ENCODE assay signal across 13 mouse cellular contexts in genomic region chr4:40777116-40777515, GRCm38 (mm10). TPM values are rescaled to one million over a fixed set of nuclear protein-coding genes. Genes with fewer than 3 reads are reported as not detected.
DNase-seq lines count a peak whose midpoint lies in the region; ATAC-seq and TF ChIP-seq lines count a peak whose summit lies in the region.
"Had no signal": no experiment of that assay in that cellular context is flagged by ENCODE, and none has a peak within 500 bp of the region (broad histone marks: within the 10 kb centered on the region; RNA-seq: fewer than 3 reads in every experiment).

No protein-coding gene starts in this region.

- 27% methylated on average over 2 of the region's 2 CpGs for WGBS in midbrain, embryonic 10.5 days
- WGBS in midbrain, embryonic 15.5 days: 28% methylated on average over 2 of the region's 2 CpGs
- WGBS in midbrain, embryonic 13.5 days: 12% methylated on average over 2 of the region's 2 CpGs
- 15% methylated on average over 2 of the region's 2 CpGs for WGBS in midbrain, embryonic 16.5 days

- H3K27me3 ChIP-seq in midbrain, embryonic 10.5 days (ENCODE audit: low read depth, poor library complexity, severe bottlenecking): no peaks in the 10 kb centered on the region
- H3K27me3 ChIP-seq in midbrain, embryonic 15.5 days (replicated peaks): no peaks in the 10 kb centered on the region
- no peaks in the 10 kb centered on the region for H3K27me3 ChIP-seq in myocyte (ENCODE audit: control insufficient read depth, insufficient read depth, insufficient read length)
- peaks cover 3% of the 10 kb centered on the region; the same call in 1 of the 2 replicates for H3K27me3 ChIP-seq in midbrain, embryonic 13.5 days
- H3K27me3 ChIP-seq in midbrain, embryonic 16.5 days (ENCODE audit: control insufficient read depth, insufficient read depth, low read depth, low read length): no peaks in the 10 kb centered on the region

- peak; percentile 22 for DNase-seq in embryo, embryonic 10 days (ENCODE audit: low spot score)
- DNase-seq in embryo, embryonic 11 days: no peak
- DNase-seq in midbrain, embryonic 10.5 days (ENCODE audit: low spot score): peak; percentile 33
- peak; percentile 59 for DNase-seq in ZHBTc4 (ENCODE audit: low read depth, low spot score)
- DNase-seq: cerebellum, postnatal 14 days; left cerebral cortex, postnatal 4 days; lung, adult 2 months had no signal

- no peaks in the 10 kb centered on the region for H3K79me2 ChIP-seq in myocyte (ENCODE audit: control insufficient read depth, insufficient read depth)

- no peak for TF ChIP-seq POLR2A in myocyte (IDR thresholded peaks at IDR 0.05; ENCODE audit: insufficient read length, low read depth)

- no peak overlapping the region for H3K4me2 ChIP-seq in midbrain, embryonic 15.5 days
- peak overlapping the region; percentile 31 for H3K4me2 ChIP-seq in myocyte (ENCODE audit: low read depth)
- no peak overlapping the region for H3K4me2 ChIP-seq in midbrain, embryonic 13.5 days (replicated peaks)
- H3K4me2 ChIP-seq in midbrain, embryonic 16.5 days (ENCODE audit: low read length): no peak overlapping the region

- no peak overlapping the region for H3K27ac ChIP-seq in midbrain, embryonic 10.5 days (replicated peaks)
- no peak overlapping the region for H3K27ac ChIP-seq in midbrain, embryonic 15.5 days
- H3K27ac ChIP-seq in midbrain, embryonic 13.5 days: no peak overlapping the region
- H3K27ac ChIP-seq in midbrain, embryonic 16.5 days (ENCODE audit: low read length): no peak overlapping the region
- H3K27ac ChIP-seq: stomach, postnatal 0 days had no signal

- peaks cover 23% of the 10 kb centered on the region for H3K4me1 ChIP-seq in midbrain, embryonic 10.5 days
- peaks cover 11% of the 10 kb centered on the region for H3K4me1 ChIP-seq in midbrain, embryonic 15.5 days
- peaks cover 13% of the 10 kb centered on the region for H3K4me1 ChIP-seq in midbrain, embryonic 13.5 days (replicated peaks)
- peaks cover 5% of the 10 kb centered on the region for H3K4me1 ChIP-seq in midbrain, embryonic 16.5 days (ENCODE audit: control insufficient read depth, insufficient read depth, low read length)

- H3K9ac ChIP-seq in midbrain, embryonic 15.5 days: no peak overlapping the region
- H3K9ac ChIP-seq in midbrain, embryonic 13.5 days (replicated peaks): no peak overlapping the region
- no peak overlapping the region for H3K9ac ChIP-seq in midbrain, embryonic 16.5 days (ENCODE audit: low read depth, low read length)

- no peak overlapping the region for H3ac ChIP-seq in myocyte (ENCODE audit: control insufficient read depth, insufficient read length)

- no peaks in the 10 kb centered on the region for H3K36me3 ChIP-seq in midbrain, embryonic 10.5 days
- no peaks in the 10 kb centered on the region for H3K36me3 ChIP-seq in midbrain, embryonic 15.5 days (replicated peaks)
- H3K36me3 ChIP-seq in myocyte (ENCODE audit: control insufficient read depth, insufficient read depth): no peaks in the 10 kb centered on the region
- no peaks in the 10 kb centered on the region for H3K36me3 ChIP-seq in midbrain, embryonic 13.5 days
- no peaks in the 10 kb centered on the region for H3K36me3 ChIP-seq in midbrain, embryonic 16.5 days (ENCODE audit: control insufficient read depth, insufficient read depth, low read length)

- H3K9me3 ChIP-seq in midbrain, embryonic 10.5 days (replicated peaks): no peaks in the 10 kb centered on the region
- no peaks in the 10 kb centered on the region for H3K9me3 ChIP-seq in midbrain, embryonic 15.5 days
- no peaks in the 10 kb centered on the region for H3K9me3 ChIP-seq in midbrain, embryonic 13.5 days
- no peaks in the 10 kb centered on the region for H3K9me3 ChIP-seq in midbrain, embryonic 16.5 days (replicated peaks; ENCODE audit: control insufficient read depth, low read length, poor library complexity, severe bottlenecking)

- no peak overlapping the region for H3K4me3 ChIP-seq in midbrain, embryonic 10.5 days
- no peak overlapping the region for H3K4me3 ChIP-seq in midbrain, embryonic 15.5 days
- H3K4me3 ChIP-seq in myocyte: no peak overlapping the region
- no peak overlapping the region for H3K4me3 ChIP-seq in midbrain, embryonic 13.5 days (replicated peaks)
- H3K4me3 ChIP-seq in midbrain, embryonic 16.5 days (ENCODE audit: low read depth, low read length): no peak overlapping the region

- no peak for ATAC-seq in midbrain, embryonic 15.5 days (replicated peaks)
- ATAC-seq in midbrain, embryonic 13.5 days: no peak
- no peak for ATAC-seq in midbrain, embryonic 16.5 days
- ATAC-seq: inflammation-experienced regulatory T-cells, adult 6 months had no signal

TF ChIP-seq in myocyte, 11 proteins besides CTCF, POLR2A, EP300 and RAD21:
- TF ChIP-seq MAX (IDR thresholded peaks at IDR 0.05; ENCODE audit: low read depth) (no peak), E2F4 (IDR thresholded peaks at IDR 0.05; ENCODE audit: insufficient read depth) (no peak), TCF12 (IDR thresholded peaks at IDR 0.05; ENCODE audit: insufficient read depth, poor library complexity, severe bottlenecking) (no peak), TCF3 (IDR thresholded peaks at IDR 0.05; ENCODE audit: insufficient read length, low read depth) (no peak), MYOD1 (IDR thresholded peaks at IDR 0.05; ENCODE audit: control insufficient read depth in 1 of 3, insufficient read length in 2 of 3, low read depth in 2 of 3) (peak in 1 of 3 experiments; percentile 53), CEBPB (IDR thresholded peaks at IDR 0.05; ENCODE audit: insufficient read depth, poor library complexity, severe bottlenecking) (peak; percentile 40; the same call in 1 of the 2 replicates), USF1 (IDR thresholded peaks at IDR 0.05; ENCODE audit: low read depth) (no peak), POLR2AphosphoS2 (IDR thresholded peaks at IDR 0.05; ENCODE audit: insufficient read length, low read depth) (no peak), MYOG (IDR thresholded peaks at IDR 0.05; ENCODE audit: control insufficient read depth in 1 of 3, insufficient read depth in 1 of 3, insufficient read length in 2 of 3, low read depth in 2 of 3) (peak in 1 of 3 experiments; percentile 53), REST (IDR thresholded peaks at IDR 0.05; ENCODE audit: insufficient read depth, insufficient read length) (no peak), SRF (IDR thresholded peaks at IDR 0.05; ENCODE audit: control insufficient read depth, insufficient read length, low read depth) (no peak)

RNA-seq across cellular contexts. Expression of gene Smu1, which starts 19.4 kb away (rescaled TPM):
- 197 and 199 TPM in 2 replicates for polyA plus RNA-seq in midbrain, embryonic 10.5 days (2016; fragmentation: Nextera tagmentation; extraction: Ambion mirVana)
- 118 and 120 TPM in 2 replicates for polyA plus RNA-seq in midbrain, embryonic 15.5 days (2015; fragmentation: Nextera tagmentation; extraction: Ambion mirVana)
- polyA plus RNA-seq in myocyte (2012; fragmentation: generic; extraction: Trizol): 67.5 TPM
- 144 and 149 TPM in 2 replicates for polyA plus RNA-seq in midbrain, embryonic 13.5 days (2015; fragmentation: Nextera tagmentation; extraction: Ambion mirVana)
- polyA plus RNA-seq in midbrain, embryonic 16.5 days (2015; fragmentation: Nextera tagmentation; extraction: Ambion mirVana): 110 and 117 TPM in 2 replicates

RNA-seq across cellular contexts. Expression of gene Dnaja1, which starts 55.2 kb away (rescaled TPM):
- polyA plus RNA-seq in midbrain, embryonic 10.5 days (2016; fragmentation: Nextera tagmentation; extraction: Ambion mirVana): 617 and 620 TPM in 2 replicates
- 628 and 666 TPM in 2 replicates for polyA plus RNA-seq in midbrain, embryonic 15.5 days (2015; fragmentation: Nextera tagmentation; extraction: Ambion mirVana)
- 68.3 TPM for polyA plus RNA-seq in myocyte (2012; fragmentation: generic; extraction: Trizol)
- polyA plus RNA-seq in midbrain, embryonic 13.5 days (2015; fragmentation: Nextera tagmentation; extraction: Ambion mirVana): 760 and 762 TPM in 2 replicates
- polyA plus RNA-seq in midbrain, embryonic 16.5 days (2015; fragmentation: Nextera tagmentation; extraction: Ambion mirVana): 659 and 720 TPM in 2 replicates
